Mouse (Mus musculus): Measurements from ENCODE around the gene Olfr310. TPM values are rescaled to one million over a fixed set of nuclear protein-coding genes. Genes with fewer than 3 reads are reported as not detected.

Olfr310 gene
- not detected in 2 replicates for polyA plus RNA-seq (2012; rRNA removed; ENCODE audit: low replicate concordance)

DNA sequence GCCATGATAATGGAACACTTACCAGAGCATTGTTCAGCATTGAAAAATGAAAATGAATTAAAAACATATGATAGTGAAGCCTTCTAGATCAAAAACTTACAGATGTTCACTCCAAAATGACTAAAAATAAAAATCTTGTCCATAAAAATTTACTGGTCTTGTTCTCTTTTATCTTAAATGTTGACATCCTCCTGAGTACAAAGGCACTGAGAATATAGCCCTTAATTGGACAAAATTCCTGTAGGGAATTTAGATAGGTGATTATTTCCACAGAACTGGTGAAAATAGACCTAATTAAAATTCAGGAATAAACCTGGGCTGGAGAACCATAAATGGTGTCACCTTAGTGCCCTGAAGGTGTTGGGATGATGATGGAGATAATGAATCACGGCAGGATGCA is at the start of gene Olfr310:
Gene Olfr310, minus strand, starts transcription at position 101 of the 400 bp plus-strand sequence.

DNA sequence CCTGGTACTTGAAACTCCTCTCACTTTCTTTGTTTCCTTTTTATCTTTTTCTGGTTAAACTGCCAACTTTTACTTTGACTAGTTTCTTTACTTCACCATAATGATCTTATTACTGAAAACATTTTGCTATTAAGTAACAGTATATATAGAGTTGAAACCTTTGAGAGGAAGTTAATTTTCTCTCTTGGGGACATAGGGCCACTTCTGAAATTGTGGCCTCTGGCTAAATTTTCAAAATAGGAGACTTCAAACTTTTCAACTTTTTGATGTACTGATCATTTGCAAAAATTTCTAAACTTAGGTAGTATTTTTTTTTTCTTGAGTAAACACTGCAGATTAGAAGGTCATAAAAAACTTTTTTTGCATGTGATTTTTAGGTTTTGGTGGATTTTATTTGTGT is 48.6 kb upstream of the Olfr310 start, which contains the start of gene Olfr308:
Gene Olfr308, minus strand, starts transcription at position 101 of the 400 bp plus-strand sequence.

DNA sequence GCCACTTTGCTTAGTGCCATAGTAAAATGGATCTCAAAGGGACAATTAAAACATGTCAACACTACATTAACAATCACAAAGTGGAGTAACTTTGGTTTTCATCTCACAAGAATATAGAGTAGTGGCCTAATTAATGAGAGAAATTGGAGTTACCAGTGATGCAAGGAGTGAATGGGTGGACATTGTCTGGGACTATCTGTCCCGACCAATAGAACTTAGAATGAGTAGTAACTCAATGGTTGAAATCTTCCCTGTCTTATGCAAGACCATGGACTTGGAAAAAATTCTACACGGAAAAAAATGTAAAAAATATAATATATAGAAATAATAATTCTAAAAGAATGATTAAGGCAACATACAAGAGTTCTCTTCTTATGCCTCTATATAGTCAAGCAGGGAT is 36.6 kb upstream of the Olfr310 start, which contains the start of gene Olfr309:
Gene Olfr309, minus strand, starts transcription at position 101 of the 400 bp plus-strand sequence.

DNA sequence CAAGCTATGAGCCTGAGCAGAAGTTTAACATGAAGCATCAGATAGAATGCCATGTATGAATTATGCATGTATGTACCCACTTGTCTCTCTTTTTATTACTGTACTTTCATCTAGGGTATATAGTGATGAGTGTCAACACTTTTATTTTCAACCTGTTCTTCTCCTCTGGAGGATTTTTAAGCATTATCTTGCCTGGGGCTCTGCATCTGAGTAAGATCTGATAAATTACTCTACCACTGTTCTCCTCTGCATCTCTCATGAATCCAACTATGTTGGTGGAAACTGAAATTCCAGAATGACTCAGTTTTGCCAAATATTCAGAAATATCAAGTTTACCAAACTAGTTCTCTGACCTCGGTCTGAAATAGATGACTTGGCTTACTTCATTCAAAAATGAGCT is 30.8 kb downstream of the Olfr310 start, which contains the start of gene Vmn2r76:
Gene Vmn2r76, minus strand, starts transcription at position 101 of the 400 bp plus-strand sequence.

Other genes starting within 250 kb of the Olfr310 start
- gene Vmn2r75, start 105.4 kb downstream of the Olfr310 start, polyA plus RNA-seq (2012; rRNA removed; ENCODE audit: low replicate concordance) = not detected in 2 replicates
- not detected in 2 replicates for gene Vmn2r76, start 30.9 kb downstream of the Olfr310 start, polyA plus RNA-seq (2012; rRNA removed; ENCODE audit: low replicate concordance)
- not detected in 2 replicates for gene Olfr309, start 36.5 kb upstream of the Olfr310 start, polyA plus RNA-seq (2012; rRNA removed; ENCODE audit: low replicate concordance)
- gene Olfr308, start 48.5 kb upstream of the Olfr310 start, polyA plus RNA-seq (2012; rRNA removed; ENCODE audit: low replicate concordance) = not detected in 2 replicates
- gene Olfr307, start 60.4 kb upstream of the Olfr310 start, polyA plus RNA-seq (2012; rRNA removed; ENCODE audit: low replicate concordance) = not detected in 2 replicates
- not detected in 2 replicates for gene Olfr305, start 89.8 kb upstream of the Olfr310 start, polyA plus RNA-seq (2012; rRNA removed; ENCODE audit: low replicate concordance)
- gene Olfr304, start 109.5 kb upstream of the Olfr310 start, polyA plus RNA-seq (2012; rRNA removed; ENCODE audit: low replicate concordance) = not detected in 2 replicates
- gene Olfr303, start 120.6 kb upstream of the Olfr310 start, polyA plus RNA-seq (2012; rRNA removed; ENCODE audit: low replicate concordance) = not detected in 2 replicates
- gene Olfr301, start 126.7 kb upstream of the Olfr310 start, polyA plus RNA-seq (2012; rRNA removed; ENCODE audit: low replicate concordance) = not detected in 2 replicates
- not detected in 2 replicates for gene Olfr299, start 182.7 kb upstream of the Olfr310 start, polyA plus RNA-seq (2012; rRNA removed; ENCODE audit: low replicate concordance)
- not detected in 2 replicates for gene Olfr298, start 215.3 kb upstream of the Olfr310 start, polyA plus RNA-seq (2012; rRNA removed; ENCODE audit: low replicate concordance)
- not detected in 2 replicates for gene Olfr297, start 242.8 kb upstream of the Olfr310 start, polyA plus RNA-seq (2012; rRNA removed; ENCODE audit: low replicate concordance)